Mouse (Mus musculus) hindbrain, embryonic 11.5 days (tissue): ENCODE measurements around the gene Kifc1. TPM values are rescaled to one million over a fixed set of nuclear protein-coding genes. Genes with fewer than 3 reads are reported as not detected.

Source experiments
- ATAC-seq: fragments of 200-750 bp; cut with Nextera tagmentation; 2 replicates; pipeline ENCODE4 v1.8.0; 2017; ENCODE audit warnings: mild to moderate bottlenecking, moderate TSS enrichment, moderate library complexity; ENCODE audit not compliant: low FRiP score
- DNase-seq: peaks from one replicate; pipeline ENCODE4 v3.0.0-alpha.2; 2015; ENCODE audit warnings: low spot score
- H3K27ac ChIP-seq: fragments of 300-500 bp; sonication (generic); 2 replicates; pipeline ENCODE4 v1.5.1; 2014; ENCODE audit warnings: mild to moderate bottlenecking, low read depth, low read length
- H3K27me3 ChIP-seq: fragments of 300-500 bp; sonication (generic); 2 replicates; pipeline ENCODE4 v1.6.1; 2014; ENCODE audit warnings: mild to moderate bottlenecking, low read length, moderate library complexity, mixed read lengths; ENCODE audit not compliant: control insufficient read depth, insufficient read depth
- H3K36me3 ChIP-seq: fragments of 300-500 bp; sonication (generic); 2 replicates; pipeline ENCODE4 v1.6.1; 2014; ENCODE audit warnings: mild to moderate bottlenecking, low read length, moderate library complexity, mixed read lengths; ENCODE audit not compliant: control insufficient read depth, insufficient read depth
- H3K4me1 ChIP-seq: fragments of 300-500 bp; sonication (generic); replicated peaks from 2 replicates; pipeline ENCODE4 v1.6.1; 2014; ENCODE audit warnings: low read length, mixed read lengths; ENCODE audit not compliant: control insufficient read depth, insufficient read depth
- H3K4me2 ChIP-seq: fragments of 300-500 bp; sonication (generic); replicated peaks from 2 replicates; pipeline ENCODE4 v1.6.1; 2014; ENCODE audit warnings: mild to moderate bottlenecking, low read depth, low read length
- H3K4me3 ChIP-seq: fragments of 300-500 bp; sonication (generic); 2 replicates; pipeline ENCODE4 v1.5.1; 2014; ENCODE audit warnings: low read depth, low read length
- H3K9ac ChIP-seq: fragments of 300-500 bp; sonication (generic); 2 replicates; pipeline ENCODE4 v1.6.1; 2014; ENCODE audit warnings: low read depth, low read length
- H3K9me3 ChIP-seq: fragments of 300-500 bp; sonication (generic); 2 replicates; pipeline ENCODE4 v1.6.1; 2016; ENCODE audit warnings: low read length; ENCODE audit not compliant: control insufficient read depth
- WGBS: fragments of 180-500 bp; shearing (Covaris S2); extraction: QIAGEN DNeasy Blood & Tissue Kit; methylation state at CpG from one replicate; pipeline ENCODE4 v1.1.7; 2014; 5-methylcytosine and 5-hydroxymethylcytosine counted together
- polyA plus RNA-seq: library from polyadenylated mRNA; unstranded; fragments of >200 nt; fragmentation: Nextera tagmentation; extraction: Ambion mirVana; gene quantifications from 2 replicates; pipeline ENCODE4 v1.2.1, GENCODE M21; 2014

Gene Kifc1
- polyA plus RNA-seq, 1 experiment from 2014 or later = 5.3 TPM

- peak; percentile 89 for DNase-seq
- Histone ChIP-seq H3K27me3 (no peaks in the 10 kb centered on the region), H3K9ac (peak overlapping the region; percentile 67), H3K4me3 (peak overlapping the region; percentile 49), H3K36me3 (no peaks in the 10 kb centered on the region), H3K9me3 (no peaks in the 10 kb centered on the region), H3K4me1 (peaks cover 20% of the 10 kb centered on the region), H3K27ac (0 out of 2 replicates have a peak overlapping the region, but pooled peaks have one; percentile 30), H3K4me2 (peak overlapping the region; percentile 86)
- under 1% methylated on average over 36 of the region's 36 CpGs for WGBS
- ATAC-seq = peak; percentile 61
Observed at GRCm38 (mm10) chr17:33920282-33921097, 30.0 kb upstream of the Kifc1 start.

DNA sequence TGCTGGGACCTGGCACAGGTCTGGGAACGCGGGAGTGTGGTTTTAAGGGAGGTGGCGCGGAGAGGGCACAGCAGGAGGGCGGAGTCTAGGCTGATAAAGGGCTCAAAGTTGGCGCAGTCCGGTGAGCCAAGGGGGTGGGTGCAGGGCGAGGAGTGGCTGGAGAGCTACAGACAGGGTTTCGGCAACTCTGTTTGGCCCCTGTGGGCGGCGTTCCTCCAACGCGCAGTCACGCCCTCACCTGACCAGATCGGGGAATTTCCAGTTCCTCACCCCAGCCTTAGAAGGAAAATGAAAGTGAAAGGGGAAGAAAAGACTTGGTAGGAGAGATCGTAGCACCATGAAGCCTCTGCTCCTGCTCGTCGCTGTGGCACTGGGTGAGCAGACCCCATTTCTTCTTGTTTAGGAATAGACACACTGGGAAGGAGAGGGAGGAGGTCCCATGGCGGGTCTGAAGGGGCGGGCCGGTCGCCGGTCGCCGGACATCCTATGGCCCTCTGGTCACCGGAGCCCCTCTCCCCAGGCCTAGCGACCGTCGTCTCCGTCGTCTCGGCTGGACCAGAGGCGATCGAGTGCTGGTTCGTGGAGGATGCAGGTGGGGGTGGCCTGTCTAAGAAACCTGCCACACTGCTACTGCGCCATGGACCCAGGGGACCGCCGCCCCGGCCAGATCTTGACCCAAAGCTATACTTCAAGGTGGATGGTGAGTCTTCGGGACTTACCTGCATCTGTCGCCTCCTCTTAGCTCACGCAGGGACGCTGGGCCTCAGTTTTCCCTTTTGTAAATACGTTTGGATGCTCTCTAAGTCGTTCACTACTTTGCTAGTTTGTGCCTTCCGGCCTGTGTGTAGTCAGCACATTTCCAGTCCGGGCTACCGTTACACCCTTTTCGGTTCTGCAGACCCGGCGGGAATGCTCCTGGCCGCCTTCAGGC, 29.2 kb upstream of the Kifc1 start:
- Histone ChIP-seq H3K27me3 (no peaks in the 10 kb centered on the region), H3K4me3 (peak overlapping the region; percentile 49), H3K27ac (0 out of 2 replicates have a peak overlapping the region, but pooled peaks have one; percentile 20), H3K9me3 (no peaks in the 10 kb centered on the region), H3K4me2 (peak overlapping the region; percentile 86), H3K9ac (peak overlapping the region; percentile 67), H3K36me3 (no peaks in the 10 kb centered on the region), H3K4me1 (peaks cover 20% of the 10 kb centered on the region)
- WGBS = under 1% methylated on average over 51 of the region's 52 CpGs
- DNase-seq = peak; percentile 46
- ATAC-seq = no peak

- H3K27ac ChIP-seq = 0 out of 2 replicates have a peak overlapping the region, but pooled peaks have one; percentile 17
- H3K9ac ChIP-seq = no peak overlapping the region
- H3K4me3 ChIP-seq = peak overlapping the region; percentile 49; the same call in 1 of the 2 replicates
- DNase-seq (no peak), ATAC-seq (no peak)
- H3K9me3 ChIP-seq = no peaks in the 10 kb centered on the region
- peak overlapping the region; percentile 86 for H3K4me2 ChIP-seq
- WGBS = 64% methylated on average over 37 of the region's 37 CpGs
- peaks cover 20% of the 10 kb centered on the region for H3K4me1 ChIP-seq
- H3K36me3 ChIP-seq = peaks cover 6% of the 10 kb centered on the region
- H3K27me3 ChIP-seq = no peaks in the 10 kb centered on the region
Observed at GRCm38 (mm10) chr17:33918293-33919203, 28.1 kb upstream of the Kifc1 start.

GRCm38 (mm10) chr17:33917656-33918292, 27.3 kb upstream of the Kifc1 start:
- Histone ChIP-seq H3K9me3 (no peaks in the 10 kb centered on the region), H3K9ac (no peak overlapping the region), H3K4me2 (no peak overlapping the region), H3K27ac (no peak overlapping the region), H3K4me1 (peaks cover 20% of the 10 kb centered on the region), H3K4me3 (no peak overlapping the region), H3K27me3 (no peaks in the 10 kb centered on the region), H3K36me3 (peaks cover 10% of the 10 kb centered on the region)
- ATAC-seq (no peak), DNase-seq (no peak)
- 82% methylated on average over 18 of the region's 18 CpGs for WGBS

DNA sequence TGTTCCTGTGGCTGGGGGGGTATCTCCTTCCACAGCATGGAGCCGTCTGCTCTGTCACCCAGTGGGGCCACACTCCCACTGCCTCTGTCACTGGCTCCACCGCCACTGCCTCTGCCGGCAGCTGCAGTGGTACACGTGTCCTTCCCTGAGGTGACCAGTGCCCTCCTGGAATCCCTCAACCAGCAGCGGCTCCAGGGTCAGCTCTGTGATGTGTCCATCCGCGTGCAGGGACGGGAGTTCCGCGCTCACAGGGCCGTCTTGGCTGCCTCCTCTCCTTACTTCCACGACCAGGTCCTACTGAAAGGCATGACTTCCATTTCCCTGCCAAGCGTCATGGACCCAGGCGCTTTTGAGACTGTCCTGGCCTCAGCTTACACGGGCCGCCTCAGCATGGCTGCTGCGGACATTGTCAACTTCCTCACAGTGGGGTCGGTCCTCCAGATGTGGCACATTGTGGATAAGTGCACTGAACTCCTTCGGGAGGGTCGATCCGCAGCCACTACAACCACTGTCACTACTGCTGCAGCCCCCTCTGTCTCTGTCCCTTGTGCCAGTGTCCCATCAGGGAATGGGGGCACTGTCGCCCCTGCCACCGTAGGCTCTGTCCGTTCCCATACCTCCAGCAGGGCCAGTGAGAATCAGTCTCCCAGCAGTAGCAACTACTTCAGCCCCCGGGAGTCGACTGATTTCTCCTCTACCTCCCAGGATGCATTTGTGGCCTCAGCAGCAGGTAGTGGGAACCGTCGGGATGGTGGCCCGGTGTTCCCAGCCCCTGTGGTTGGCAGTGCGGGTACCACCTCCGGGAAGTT, 26.6 kb upstream of the Kifc1 start:
- Histone ChIP-seq H3K4me3 (peak overlapping the region; percentile 64; the same call in 1 of the 2 replicates), H3K27me3 (no peaks in the 10 kb centered on the region), H3K9ac (no peak overlapping the region), H3K4me1 (peaks cover 20% of the 10 kb centered on the region), H3K4me2 (peak overlapping the region; percentile 59), H3K36me3 (peaks cover 15% of the 10 kb centered on the region), H3K27ac (no peak overlapping the region), H3K9me3 (no peaks in the 10 kb centered on the region)
- ATAC-seq (no peak), DNase-seq (no peak)
- 73% methylated on average over 31 of the region's 31 CpGs for WGBS

- WGBS = 2% methylated on average over 17 of the region's 20 CpGs
- peak; percentile 80 for DNase-seq
- Histone ChIP-seq H3K36me3 (peaks cover 17% of the 10 kb centered on the region), H3K27ac (peak overlapping the region; percentile 78), H3K9ac (peak overlapping the region; percentile 59), H3K4me1 (peaks cover 20% of the 10 kb centered on the region), H3K27me3 (no peaks in the 10 kb centered on the region), H3K4me2 (peak overlapping the region; percentile 59), H3K4me3 (peak overlapping the region; percentile 64), H3K9me3 (no peaks in the 10 kb centered on the region)
- ATAC-seq = peak; percentile 41
Observed at GRCm38 (mm10) chr17:33916294-33916693, 25.8 kb upstream of the Kifc1 start.

- WGBS = 1% methylated on average over 33 of the region's 34 CpGs
- Histone ChIP-seq H3K4me3 (peak within 1 kb of the TSS; percentile 64), H3K9me3 (no peaks in the 10 kb centered on the region), H3K27ac (peak within 1 kb of the TSS; percentile 78), H3K27me3 (no peaks in the 10 kb centered on the region), H3K9ac (peak within 1 kb of the TSS; percentile 59), H3K36me3 (peaks cover 17% of the 10 kb centered on the region), H3K4me1 (peaks cover 17% of the 10 kb centered on the region), H3K4me2 (peak within 1 kb of the TSS; percentile 59)
- ATAC-seq (peak; percentile 91), DNase-seq (peak; percentile 97)
Observed at GRCm38 (mm10) chr17:33915671-33916250, 25.3 kb upstream of the Kifc1 start, which contains the start of the genes Tapbp and Zbtb22. Gene Tapbp (plus strand): TSS chr17:33915899. Gene Zbtb22 (plus strand): TSS chr17:33915904.
